Mouse (Mus musculus): ENCODE results near the gene Insl3.
"Not testable (repeated sequence)": the region's sequence is repeated elsewhere in the genome, so short reads cannot be mapped to it uniquely, and the experiment has no call there.

The Insl3 gene

DNA sequence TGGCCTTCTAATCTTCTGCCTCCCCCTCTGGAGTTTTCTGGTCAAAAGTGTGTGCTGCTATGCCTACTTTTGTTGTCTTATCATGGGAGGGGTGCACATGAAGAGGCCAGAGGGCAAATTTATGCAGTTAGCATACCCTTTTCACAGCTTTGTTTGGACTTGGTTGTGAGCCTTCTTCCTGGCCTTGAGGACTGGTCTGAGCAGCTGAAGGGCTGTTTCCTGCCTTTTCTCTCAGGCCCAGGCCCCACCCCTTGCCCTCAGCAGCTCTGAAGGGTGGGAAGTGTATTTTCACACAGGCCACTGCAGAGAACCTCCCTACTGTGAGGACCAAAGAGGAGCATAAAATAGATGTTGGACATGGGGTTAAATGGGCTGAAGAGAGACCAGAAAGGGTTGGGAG lies 11.5 kb upstream of the Insl3 start:
- peak in 1 of 2 experiments; percentile 65 for DNase-seq

DNA sequence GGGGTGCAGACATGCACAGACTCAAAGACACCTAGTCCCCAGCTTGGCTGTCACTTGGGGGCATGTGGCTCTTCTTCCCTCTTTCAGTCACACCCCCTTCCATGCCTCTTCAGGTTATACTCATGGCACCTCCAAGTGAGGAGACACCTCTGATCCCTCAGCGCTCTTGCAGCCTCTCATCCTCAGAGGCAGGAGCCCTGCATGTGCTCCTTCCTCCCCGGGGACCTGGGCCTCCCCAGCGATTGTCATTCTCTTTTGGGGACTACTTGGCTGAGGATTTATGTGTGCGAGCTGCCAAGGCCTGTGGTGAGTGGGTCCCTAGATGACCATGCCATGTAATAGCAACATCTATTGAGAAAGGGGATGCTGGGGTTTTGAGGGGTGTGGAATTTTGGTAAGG lies 10.8 kb upstream of the Insl3 start:
- DNase-seq = no peak

DNA sequence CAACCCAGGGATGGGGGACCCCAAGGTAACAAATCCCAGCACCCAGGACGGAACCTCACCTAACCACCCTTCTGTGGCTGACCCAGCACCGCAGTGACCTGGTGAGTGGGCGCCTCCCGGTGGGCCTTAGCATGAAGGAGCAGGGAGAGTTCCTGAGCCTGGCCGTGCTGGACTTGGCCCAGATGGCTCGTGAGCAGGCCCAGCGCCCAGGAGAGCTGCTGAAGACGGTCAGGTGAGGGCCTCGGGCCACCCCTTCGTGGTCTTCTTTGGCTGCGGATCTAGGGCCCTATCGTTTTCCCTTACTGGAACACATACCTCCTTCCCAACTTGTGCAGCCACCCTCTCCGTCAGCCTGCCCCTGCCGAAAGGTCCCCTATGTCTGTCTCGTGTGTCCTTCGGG lies 9.9 kb upstream of the Insl3 start:
- peak in 1 of 2 experiments; percentile 14 for DNase-seq

DNA sequence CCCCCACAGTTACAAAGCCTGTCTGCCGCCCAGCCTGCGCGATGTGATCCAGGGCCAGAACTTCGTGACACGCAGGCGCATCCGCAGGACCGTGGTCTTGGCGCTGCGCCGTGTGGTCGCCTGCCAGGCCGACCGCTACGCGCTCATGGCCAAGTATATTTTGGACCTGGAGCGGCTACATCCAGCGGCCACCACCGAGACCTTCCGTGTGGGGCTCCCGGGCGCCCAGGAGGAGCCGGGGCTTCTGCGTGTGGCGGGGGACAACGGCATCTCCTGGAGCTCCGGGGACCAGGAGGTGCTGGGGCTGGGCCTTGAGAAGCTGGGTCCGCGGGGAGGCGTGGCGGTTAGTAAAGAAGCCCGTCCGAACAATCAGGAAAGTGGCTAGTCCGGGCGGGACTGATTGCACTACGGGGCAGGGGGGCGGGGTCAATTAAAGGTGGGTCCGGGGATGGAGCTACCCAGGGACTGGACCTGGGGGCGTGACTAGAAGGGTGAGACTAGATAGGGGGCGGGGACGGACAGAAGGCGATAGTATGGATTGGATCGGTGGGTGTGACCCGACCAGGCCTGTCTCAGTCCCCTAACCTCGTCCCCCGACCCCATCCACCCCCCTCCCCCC lies 9.4 kb upstream of the Insl3 start:
- peak in 1 of 2 experiments; percentile 54 for DNase-seq

DNA sequence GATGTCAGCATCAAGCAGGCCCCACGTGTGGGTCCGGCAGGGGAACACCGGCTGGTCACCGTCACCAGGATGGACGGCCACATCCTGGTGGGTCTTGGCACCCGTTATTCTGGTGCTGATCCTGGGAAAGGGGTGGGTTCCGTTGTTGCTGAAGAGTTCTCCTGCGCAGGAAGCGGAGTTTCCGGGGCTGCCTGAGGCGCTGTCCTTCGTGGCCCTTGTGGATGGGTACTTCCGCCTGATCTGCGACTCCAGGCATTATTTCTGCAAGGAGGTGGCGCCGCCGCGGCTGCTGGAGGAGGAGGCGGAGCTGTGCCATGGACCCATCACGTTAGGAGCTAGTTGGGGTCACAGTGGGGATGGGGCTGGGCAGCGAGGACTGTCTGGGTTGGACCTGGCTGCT lies 8.5 kb upstream of the Insl3 start:
- DNase-seq = peak in 1 of 2 experiments; percentile 45

DNA sequence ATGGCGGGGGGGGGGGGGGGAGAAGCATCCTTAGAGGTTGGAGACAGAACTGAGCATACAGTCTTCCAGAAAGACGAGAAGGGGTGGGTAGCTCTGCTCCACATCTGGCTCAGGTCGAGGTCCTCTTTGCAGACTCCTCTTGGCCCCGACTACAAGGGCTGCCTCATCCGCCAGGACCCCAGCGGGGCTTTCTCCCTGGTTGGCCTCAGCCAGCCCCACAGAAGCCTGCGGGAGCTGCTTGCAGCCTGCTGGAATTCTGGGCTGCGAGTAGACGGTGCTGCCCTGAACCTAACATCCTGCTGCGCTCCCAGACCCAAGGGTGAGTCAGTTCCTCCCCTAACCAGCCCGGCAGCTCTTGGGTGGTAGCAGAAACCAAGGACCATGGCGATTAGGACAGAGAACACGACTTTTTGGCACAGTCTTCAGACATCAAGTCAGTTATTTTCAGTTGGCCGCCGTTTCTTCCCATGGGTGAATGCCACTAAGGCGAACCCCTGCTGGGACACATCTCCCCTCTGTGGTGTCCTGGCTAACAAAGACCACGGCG lies 7.6 kb upstream of the Insl3 start:
- DNase-seq = peak in 1 of 2 experiments; percentile 45

DNA sequence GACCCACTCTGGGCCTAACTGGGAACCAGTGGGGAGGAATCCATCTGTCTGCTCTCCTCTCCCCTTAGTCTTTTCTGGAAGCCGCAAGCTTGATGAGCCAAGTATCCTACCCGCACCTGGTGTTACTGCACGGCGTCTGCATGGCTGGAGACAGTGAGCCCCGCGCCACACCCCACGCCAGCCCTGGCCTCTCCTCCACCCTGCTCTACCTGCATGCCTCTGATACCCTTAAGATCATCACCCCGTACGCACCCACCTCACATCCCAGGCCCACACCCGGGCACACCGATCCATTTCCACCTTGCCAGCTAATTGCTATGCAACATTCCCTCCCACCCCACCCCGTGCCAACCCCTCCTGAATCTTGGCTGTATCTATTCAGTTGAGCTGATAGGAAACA lies 6.2 kb upstream of the Insl3 start:
- DNase-seq = no peak

DNA sequence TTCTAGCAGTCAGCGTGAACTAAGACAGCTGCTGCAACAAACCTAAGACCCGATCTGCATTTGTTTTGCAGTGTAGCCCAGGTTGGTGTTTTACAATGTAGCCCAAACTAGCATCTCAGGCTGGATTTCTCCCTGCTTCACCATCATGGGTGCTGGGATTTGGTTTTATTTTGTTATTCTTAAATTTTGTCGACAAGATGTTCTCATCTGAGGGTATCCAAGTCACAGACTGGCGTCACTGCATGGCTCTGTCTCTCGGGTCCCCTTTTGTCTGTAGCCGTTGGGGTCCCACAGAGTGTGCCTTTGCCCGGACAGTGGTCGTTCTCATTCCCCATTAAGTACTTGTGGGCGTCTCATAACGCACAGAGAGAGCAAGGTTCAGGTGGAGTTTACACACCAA lies 4.3 kb upstream of the Insl3 start:
- DNase-seq = no peak

DNA sequence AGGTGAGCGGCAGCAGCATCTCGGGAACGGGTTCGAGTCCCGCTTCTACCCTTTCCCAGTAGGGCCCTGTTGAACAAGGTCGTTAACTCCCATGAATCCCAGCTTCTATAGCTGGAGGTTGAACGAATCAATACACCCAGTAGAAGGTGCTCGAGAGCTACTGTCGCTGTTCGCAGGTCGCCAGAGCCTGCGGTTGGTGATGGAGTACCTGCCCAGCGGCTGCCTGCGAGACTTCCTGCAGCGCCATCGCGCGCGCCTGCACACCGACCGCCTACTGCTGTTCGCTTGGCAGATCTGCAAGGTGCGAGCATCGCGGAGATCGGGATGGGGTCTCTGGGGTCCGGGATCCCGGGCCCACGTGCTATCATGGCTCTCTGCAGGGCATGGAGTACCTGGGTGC lies 3.4 kb upstream of the Insl3 start:
- peak in 1 of 2 experiments; percentile 21 for DNase-seq

DNA sequence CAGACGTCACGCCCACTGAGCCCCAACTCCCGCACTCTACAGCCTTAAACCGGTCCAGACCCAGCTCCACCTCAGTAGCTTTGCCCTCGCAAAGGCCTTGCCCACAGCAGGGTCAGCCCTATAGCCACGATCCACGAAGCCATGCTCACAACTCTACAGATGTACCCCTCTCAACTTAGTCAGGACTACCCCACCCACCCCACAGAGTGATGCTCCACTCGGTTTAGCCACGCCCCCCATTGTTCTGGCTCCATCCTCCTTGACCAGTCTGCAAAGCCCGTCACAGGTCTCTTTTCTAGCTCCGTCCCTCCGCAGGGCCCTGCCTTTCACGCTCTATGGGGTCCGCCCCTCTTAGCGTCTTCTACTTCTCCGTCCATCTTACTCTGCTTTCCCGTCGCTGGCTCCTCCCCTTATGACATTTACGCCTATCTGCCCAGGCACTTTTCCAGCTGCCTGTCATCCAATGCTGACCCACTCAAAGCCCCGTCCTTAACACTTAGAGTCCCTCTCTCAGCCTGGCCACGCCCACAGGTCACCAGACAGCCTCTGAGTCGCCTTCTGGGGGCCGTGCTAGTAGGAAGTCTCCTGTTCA lies 2.8 kb upstream of the Insl3 start:
- DNase-seq = peak; percentile 51 to 68

DNA sequence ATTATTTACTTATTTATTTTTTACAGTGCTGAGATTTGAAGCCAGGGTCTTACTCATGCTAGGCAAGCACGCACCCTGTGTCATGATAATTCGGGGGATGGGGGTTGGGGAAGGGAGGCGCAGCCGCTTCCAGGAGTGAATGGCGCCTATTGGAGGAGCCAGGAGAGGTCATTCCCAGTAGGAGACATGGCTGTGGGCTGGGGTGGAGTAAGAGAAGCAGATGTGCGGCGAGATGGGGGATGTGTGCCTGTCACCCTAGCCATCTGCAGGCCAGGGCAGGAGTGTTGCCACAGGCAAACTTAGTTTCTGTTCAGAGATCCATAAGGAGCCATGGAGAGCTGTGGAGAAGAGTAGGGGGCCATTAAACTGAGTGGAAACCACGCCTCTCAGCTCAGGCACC lies 1.4 kb upstream of the Insl3 start:
- no peak for DNase-seq

DNA sequence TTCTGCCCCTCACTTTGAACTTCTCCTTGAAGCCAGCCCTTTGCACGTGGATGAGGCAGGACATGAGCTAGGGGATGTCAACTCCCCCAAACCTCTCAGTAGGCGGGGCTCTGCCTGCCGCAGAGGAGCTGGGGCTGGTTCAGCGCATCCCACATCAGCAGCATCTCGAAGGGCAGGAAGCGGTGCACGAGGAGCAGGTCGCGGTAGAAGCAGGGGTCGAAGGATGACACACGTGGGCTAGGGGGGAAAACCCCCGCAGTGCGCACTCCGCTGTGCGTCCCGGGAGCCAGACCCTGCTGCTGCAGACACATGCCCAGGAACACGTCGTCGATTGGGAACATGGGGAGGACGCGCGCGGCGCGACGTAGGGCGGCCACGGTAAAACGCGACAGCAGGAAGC lies 3.5 kb downstream of the Insl3 start:
- no peak for DNase-seq

DNA sequence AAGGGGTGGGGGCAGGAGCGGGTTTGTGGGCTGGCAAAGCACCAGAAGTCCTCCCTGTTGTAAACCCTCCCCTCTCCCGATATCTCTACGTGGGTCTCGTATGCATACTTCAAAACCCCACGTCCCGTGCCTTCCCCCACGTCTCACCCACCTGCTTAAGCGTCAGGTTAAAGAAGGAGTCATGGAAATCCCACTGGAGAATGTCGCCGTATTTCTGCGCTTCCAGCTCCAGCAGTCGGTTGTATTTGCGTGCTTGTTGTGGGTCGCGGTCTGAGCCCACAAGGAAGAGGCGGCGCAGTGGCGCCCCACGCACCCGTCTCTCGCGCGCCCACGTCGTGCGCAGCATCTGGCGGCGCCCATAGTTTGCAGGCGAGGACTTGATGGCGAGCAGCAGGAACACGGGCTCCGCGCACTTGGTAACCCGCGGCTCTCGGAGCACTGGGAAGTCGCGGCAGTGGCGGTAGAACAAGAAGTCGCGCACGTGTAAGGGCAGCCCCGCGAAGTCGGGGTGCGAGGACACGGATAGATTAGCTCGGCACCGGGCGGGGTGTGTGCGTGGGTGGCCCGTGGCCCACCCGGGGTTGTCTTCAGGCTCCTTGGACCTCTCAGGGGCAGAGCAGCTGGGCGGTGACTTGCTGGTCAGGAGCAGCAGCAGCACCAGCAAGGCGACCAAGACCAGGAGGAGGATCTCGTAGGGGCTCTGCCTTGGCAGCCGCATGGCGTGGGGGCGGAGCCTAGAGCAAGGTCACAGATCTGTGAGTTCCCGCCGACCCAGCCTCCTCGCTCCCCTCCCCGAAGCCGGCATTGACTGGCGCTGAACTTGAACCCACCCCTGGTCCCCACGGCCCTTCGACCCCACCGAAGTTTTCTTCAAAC lies 4.4 kb downstream of the Insl3 start:
- DNase-seq = peak in 1 of 2 experiments; percentile 45

DNA sequence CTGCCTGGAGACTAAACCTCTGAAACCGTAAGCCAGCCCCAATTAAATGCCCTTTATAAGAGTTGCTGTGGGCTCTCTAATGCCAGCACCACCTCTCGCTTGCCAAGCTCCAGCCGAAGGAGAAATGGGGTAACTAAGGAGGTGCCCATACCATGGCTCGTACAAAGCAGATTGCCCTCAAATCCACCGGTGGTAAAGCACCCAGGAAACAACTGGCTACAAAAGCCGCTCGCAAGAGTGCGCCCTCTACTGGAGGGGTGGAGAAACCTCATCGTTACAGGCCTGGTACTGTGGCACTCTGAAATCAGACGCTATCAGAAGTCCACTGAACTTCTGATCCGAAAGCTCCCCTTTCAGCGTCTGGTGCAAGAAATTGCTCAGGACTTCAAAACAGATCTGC lies 6.4 kb downstream of the Insl3 start:
- not testable (repeated sequence) for DNase-seq

DNA sequence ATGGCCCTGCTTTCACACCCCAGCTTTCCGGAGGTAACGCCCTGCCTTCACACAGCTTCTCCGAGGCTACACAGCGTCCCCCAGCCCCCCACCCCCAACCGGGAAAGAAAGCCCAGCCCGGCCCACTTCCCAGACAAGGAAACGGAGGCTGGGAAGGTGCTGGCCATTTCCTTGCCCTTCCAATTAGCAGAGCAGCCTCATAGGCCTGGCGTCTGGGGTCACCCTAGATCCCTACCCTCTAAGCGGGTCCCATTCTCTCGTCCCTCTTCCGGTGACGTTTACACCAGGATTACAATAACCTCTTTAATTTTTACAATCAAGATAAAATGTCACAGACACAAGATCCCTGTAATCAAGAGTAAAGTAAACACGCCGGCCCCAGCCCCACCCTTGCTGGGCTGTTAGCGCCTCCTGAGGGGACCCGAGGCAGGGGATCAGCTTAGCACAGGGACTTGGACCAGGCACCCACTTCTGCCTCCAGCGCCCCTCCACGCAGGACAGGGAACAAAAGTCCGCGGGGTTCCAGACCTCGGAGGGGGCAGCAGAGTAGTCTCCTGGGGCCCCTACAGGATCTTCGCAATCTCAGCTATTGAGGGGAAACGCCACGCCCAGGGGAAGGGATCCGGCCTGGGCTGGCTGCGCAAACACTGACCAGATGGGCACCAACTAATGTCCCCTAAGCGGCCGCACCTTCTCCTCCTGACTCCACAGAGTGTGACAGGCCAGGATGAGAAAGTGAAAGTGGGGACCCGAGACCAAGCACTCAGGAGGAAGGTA lies 11.7 kb downstream of the Insl3 start:
- peak; percentile 47 to 61 for DNase-seq

DNA sequence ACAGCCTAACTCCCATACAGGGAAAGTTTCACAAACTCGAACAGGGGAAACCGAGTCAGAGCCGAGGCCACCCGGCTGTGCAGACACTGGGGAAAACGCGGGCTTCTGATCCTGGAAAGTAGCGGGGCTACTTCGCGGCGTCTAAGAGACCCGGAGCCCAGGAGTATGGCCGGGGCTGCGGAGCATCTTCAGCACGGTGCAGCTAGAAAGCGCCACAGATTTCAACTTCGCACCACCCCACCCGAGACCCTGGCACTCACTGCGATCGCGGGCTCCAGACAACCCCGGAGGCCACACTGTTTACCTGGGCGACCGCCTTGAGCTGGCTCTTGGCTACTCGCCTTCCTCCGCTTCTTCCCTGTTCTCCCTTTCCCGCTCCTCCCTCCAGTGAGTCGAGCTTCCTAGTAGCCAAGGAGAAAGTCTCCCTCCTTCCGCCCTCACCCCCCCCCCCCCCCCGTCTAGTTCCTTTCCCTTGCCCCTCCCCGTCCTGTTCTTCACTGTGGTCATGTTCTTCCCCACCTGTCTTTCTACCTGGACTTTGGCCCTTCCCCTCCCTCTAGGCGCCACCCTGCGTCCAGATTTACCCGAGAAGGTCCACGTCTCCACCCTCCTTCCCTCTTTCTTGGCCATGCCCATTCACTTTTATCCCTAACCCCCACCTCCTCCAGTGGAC lies 12.5 kb downstream of the Insl3 start, which contains the start of gene B3gnt3:
Gene B3gnt3, minus strand, starts transcription at position 376 of the 673 bp plus-strand sequence.
- DNase-seq = peak in 1 of 2 experiments; percentile 10

DNA sequence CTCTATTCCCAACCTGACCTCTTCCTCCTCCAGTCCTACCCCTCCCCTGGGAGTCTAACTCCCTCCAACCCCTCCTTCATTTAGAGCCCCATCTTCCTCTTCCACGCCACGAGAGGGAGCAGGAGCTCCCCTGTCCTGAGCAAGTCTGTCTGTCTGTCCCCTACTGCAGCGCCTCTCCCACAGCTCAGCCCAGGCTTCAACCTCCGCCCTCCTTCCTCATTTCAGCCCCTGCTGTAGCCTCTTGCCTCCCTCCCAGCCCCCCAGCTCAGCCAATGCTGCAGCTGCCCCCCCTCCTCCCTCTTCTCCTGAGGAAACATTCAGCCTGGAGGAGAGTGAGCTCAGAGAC lies 13.0 kb downstream of the Insl3 start:
- no peak for DNase-seq

DNA sequence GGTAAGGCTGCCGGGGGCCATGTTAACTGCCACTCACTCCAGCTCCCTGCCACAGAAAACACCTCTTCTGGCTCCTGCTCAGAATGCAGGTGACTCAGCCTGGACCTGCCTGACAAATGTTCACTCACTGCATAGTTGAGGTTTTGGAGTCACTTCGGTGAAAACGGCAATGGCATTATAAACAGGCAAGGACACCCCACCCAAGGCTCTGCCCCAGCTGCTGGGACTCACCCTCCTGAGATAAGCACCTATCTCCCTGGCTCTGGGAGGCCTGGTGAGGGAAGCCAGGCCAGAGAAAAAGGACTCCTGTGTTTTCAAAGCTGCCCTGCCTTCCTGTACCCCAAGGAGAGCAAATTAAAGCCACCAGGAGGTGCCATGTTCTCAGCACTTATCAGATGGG lies 13.9 kb downstream of the Insl3 start:
- DNase-seq = no peak

DNA sequence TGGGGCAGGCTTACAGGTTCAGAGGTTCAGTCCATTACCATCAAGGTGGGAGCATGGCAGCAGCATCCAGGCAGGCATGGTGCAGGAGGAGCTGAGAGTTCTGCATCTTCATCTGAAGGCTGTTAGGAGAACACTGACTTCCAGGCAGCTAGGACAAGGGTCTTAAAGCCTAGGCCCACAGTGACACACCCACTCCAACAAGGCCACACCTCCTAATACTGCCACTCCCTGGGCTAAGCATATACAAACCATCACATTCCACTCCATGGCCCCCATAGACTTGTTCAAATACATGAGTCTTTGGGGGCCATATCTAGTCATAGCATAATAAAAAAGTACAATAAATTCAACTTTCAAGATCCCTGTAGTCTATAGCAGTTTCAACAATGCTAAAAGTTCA lies 14.4 kb downstream of the Insl3 start:
- DNase-seq = not testable (repeated sequence)

DNA sequence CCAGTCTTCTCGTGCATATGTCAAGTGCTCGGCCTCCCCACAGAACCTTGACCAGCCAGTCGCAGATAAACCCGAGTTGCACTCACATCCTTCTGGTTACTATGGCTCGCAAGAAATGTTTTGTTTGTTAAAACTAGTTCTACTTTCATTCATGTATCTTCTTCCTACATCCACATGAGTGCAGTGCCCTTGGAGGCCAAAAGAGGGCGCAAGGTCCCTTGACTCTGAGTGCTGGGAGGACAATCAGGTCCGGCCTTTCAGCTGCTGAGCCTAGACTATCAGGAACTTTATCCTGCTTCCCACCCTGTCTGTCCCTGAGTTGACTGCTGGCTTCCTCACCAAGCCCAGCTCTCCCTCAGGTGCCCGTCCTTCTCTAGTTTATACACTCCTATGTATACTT lies 18.9 kb downstream of the Insl3 start:
- peak; percentile 74 to 79 for DNase-seq

DNA sequence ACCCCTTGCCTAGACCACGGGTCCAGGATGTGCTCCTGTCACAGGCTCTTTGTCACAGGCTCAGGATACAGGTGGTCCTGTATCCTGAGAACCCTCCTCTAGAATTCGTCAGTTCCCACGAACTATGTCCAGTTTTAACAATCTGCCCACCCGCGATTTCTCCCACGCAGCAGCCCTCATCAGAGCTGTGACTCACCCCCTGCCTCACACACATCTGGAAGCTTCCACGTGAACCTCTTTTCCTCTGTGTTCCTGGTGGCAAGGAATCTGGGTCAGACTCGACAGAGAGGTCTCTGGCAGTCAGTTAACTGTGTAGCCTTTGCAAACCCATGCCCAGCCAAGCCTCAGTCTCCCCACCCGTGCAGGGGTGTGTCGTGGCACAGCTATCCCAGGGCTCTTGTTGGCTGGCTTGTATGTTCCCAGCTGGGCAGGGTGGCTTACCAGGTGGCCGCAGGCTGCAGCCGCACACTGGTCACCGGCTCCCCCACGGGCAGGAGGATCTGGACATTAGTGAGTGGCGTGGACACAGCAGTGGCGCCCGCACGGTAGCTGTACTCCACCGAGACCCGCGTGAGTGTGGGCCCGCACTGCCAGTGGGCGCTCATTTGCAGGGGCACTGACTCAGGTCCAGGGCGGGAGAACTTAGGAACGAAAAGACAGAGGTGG lies 20.3 kb downstream of the Insl3 start:
- no peak for DNase-seq
